Mouse (Mus musculus) spleen, adult 18-20 months (tissue): ENCODE data around the gene Sp6.

Experiments
- DNase-seq, 2 experiments: peaks; one replicate each; pipeline ENCODE4 v3.0.0; 2022; ENCODE audit warnings: mixed read lengths in 2 of 2

Gene Sp6

GRCm38 (mm10) chr11:97021873-97022484 is 8.8 kb downstream of the Sp6 start:
- peak; percentile 69 to 83 for DNase-seq

GRCm38 (mm10) chr11:97024977-97025376 is 11.8 kb downstream of the Sp6 start:
- no peak for DNase-seq

GRCm38 (mm10) chr11:97025721-97026344 is 12.6 kb downstream of the Sp6 start:
- peak; percentile 79 to 88 for DNase-seq

- DNase-seq = peak; percentile 67 to 86
Observed at GRCm38 (mm10) chr11:97029686-97030417, 16.7 kb downstream of the Sp6 start, which contains the start of gene Scrn2. Gene Scrn2 (plus strand): TSS chr11:97029938.

GRCm38 (mm10) chr11:97030426-97030825 is 17.2 kb downstream of the Sp6 start:
- no peak for DNase-seq

GRCm38 (mm10) chr11:97031977-97032376 is 18.8 kb downstream of the Sp6 start:
- no peak for DNase-seq

GRCm38 (mm10) chr11:97032499-97032898 is 19.3 kb downstream of the Sp6 start:
- no peak for DNase-seq

GRCm38 (mm10) chr11:97033781-97034180 is 20.6 kb downstream of the Sp6 start:
- no peak for DNase-seq

- DNase-seq = no peak
Observed at GRCm38 (mm10) chr11:97036141-97036540, 22.9 kb downstream of the Sp6 start.

GRCm38 (mm10) chr11:97038881-97039280 is 25.7 kb downstream of the Sp6 start:
- DNase-seq = no peak

- no peak for DNase-seq
Observed at GRCm38 (mm10) chr11:97040301-97041021, 27.3 kb downstream of the Sp6 start.

- peak; percentile 79 to 87 for DNase-seq
Observed at GRCm38 (mm10) chr11:97041022-97041899, 28.1 kb downstream of the Sp6 start, which contains the start of the genes Lrrc46 and Mrpl10. Gene Lrrc46 (minus strand): TSS chr11:97041407. Gene Mrpl10 (plus strand): TSS chr11:97041560.

GRCm38 (mm10) chr11:97044902-97045301 is 31.7 kb downstream of the Sp6 start:
- no peak for DNase-seq

- DNase-seq = no peak
Observed at GRCm38 (mm10) chr11:97045861-97046260, 32.7 kb downstream of the Sp6 start.

GRCm38 (mm10) chr11:97048090-97048650 is 35.0 kb downstream of the Sp6 start:
- no peak for DNase-seq

GRCm38 (mm10) chr11:97049492-97050085 is 36.4 kb downstream of the Sp6 start:
- no peak for DNase-seq

- DNase-seq = peak; percentile 67
Observed at GRCm38 (mm10) chr11:97050216-97050943, 37.2 kb downstream of the Sp6 start, which contains the start of gene Osbpl7. Gene Osbpl7 (plus strand): TSS chr11:97050628.

- no peak for DNase-seq
Observed at GRCm38 (mm10) chr11:97050944-97051586, 37.9 kb downstream of the Sp6 start.

- DNase-seq = peak in 1 of 2 experiments; percentile 40
Observed at GRCm38 (mm10) chr11:97052219-97052646, 39.0 kb downstream of the Sp6 start.
